Mouse (Mus musculus): ENCODE measurements at regions not wholly inside any gene's neighbourhood (a gene's known extent, or its start where the extent isn't known, plus 50 kb on each side); places are given as distances from the start of the nearest gene placed in this dataset.

- no peak for TF ChIP-seq CTCF (IDR thresholded peaks at IDR 0.05; ENCODE audit: low read depth)
- no peak for TF ChIP-seq EP300 (IDR thresholded peaks at IDR 0.05; ENCODE audit: low read depth)
Measured at GRCm38 (mm10) chr15:67981876-67982275, 1481.2 kb upstream of the Lrrc6 start.

Measured in heart, postnatal 0 days (tissue).